In genomic region chr12:54697003-54697597, GRCm38 (mm10) we compare ENCODE assay signal across 7 mouse cellular contexts. TPM values are rescaled to one million over a fixed set of nuclear protein-coding genes. Genes with fewer than 3 reads are reported as not detected.
DNase-seq lines count a peak whose midpoint lies in the region; ATAC-seq lines count a peak whose summit lies in the region.

No protein-coding gene starts in this region.

- peaks cover 4% of the 10 kb centered on the region; the same call in 1 of the 2 replicates for H3K36me3 ChIP-seq in lung, embryonic 16.5 days (ENCODE audit: control insufficient read depth, insufficient read depth, low read length)

- intact Hi-C loops in heart, postnatal 10 days (cut with DNase I), result no loop called here

- no peak for DNase-seq in lung, postnatal 14 days
- peak; percentile 45 to 57 for DNase-seq in cerebellum, postnatal 10 days
- DNase-seq in heart, postnatal 10 days, result peak; percentile 24 to 43
- DNase-seq in liver, result peak; percentile 35
- DNase-seq in neural tube, embryonic 10.5 days (ENCODE audit: extremely low spot score, low spot score), result peak; percentile 21
- DNase-seq in frontal cortex, postnatal 14 days (ENCODE audit: low spot score in 2 of 2), result no peak

- H3K9me3 ChIP-seq in lung, embryonic 16.5 days (ENCODE audit: control insufficient read depth, low read length), result no peaks in the 10 kb centered on the region

- no peak overlapping the region for H3K9ac ChIP-seq in lung, embryonic 16.5 days (ENCODE audit: low read length)

- peaks cover 3% of the 10 kb centered on the region for H3K4me1 ChIP-seq in lung, embryonic 16.5 days (replicated peaks; ENCODE audit: control insufficient read depth, insufficient read depth, low read length)

- H3K4me3 ChIP-seq in lung, embryonic 16.5 days (ENCODE audit: low read length), result no peak overlapping the region

- ATAC-seq in lung, embryonic 16.5 days (ENCODE audit: low read depth), result peak; percentile 17

- H3K4me2 ChIP-seq in lung, embryonic 16.5 days (ENCODE audit: low read depth, low read length), result no peak overlapping the region

- WGBS in lung, embryonic 16.5 days, result 4% methylated on average over 7 of the region's 7 CpGs

- no peaks in the 10 kb centered on the region; the same call in 1 of the 2 replicates for H3K27me3 ChIP-seq in lung, embryonic 16.5 days (ENCODE audit: control insufficient read depth, insufficient read depth, low read depth, low read length)

- no peak overlapping the region for H3K27ac ChIP-seq in lung, embryonic 16.5 days (ENCODE audit: low read length)

RNA-seq across cellular contexts. Expression of gene Eapp, which starts 1.4 kb away (rescaled TPM):
- 61.8 and 62.7 TPM in 2 replicates for polyA plus RNA-seq in lung, embryonic 16.5 days (2015; fragmentation: Nextera tagmentation; extraction: Ambion mirVana)
- 10 to 100 TPM; 27.5 to 33.6 TPM for total RNA-seq in heart, postnatal 10 days (2021)

RNA-seq across cellular contexts. Expression of gene Sptssa, which starts 40.7 kb away (rescaled TPM):
- 198 and 203 TPM in 2 replicates for polyA plus RNA-seq in lung, embryonic 16.5 days (2015; fragmentation: Nextera tagmentation; extraction: Ambion mirVana)
- total RNA-seq in heart, postnatal 10 days (2021), result 10 to 100 TPM; 45.7 to 49.2 TPM

Comparison
In these comparisons a context has a peak if more than half of its experiments do, and no peak if none do; other contexts are left out.
1. DNase-seq: peak in cerebellum, postnatal 10 days (2 of 2), heart, postnatal 10 days (2 of 2), liver (single experiment) and neural tube, embryonic 10.5 days (single experiment); none in lung, postnatal 14 days (single experiment) and frontal cortex, postnatal 14 days (0 of 2).